Mouse (Mus musculus): ENCODE results near the gene Dnal1.
"Not testable (repeated sequence)": the region's sequence is repeated elsewhere in the genome, so short reads cannot be mapped to it uniquely, and the experiment has no call there.

- TF ChIP-seq CTCF, POLR2A (IDR thresholded peaks at IDR 0.05; ENCODE audit: insufficient read depth, low read depth, low read length): not testable (repeated sequence)
Measured at GRCm38 (mm10) chr12:84069582-84069981, 44.6 kb upstream of the Dnal1 start.
